Mouse (Mus musculus): Measurements from ENCODE around the gene Nfia.

The Nfia gene

DNA sequence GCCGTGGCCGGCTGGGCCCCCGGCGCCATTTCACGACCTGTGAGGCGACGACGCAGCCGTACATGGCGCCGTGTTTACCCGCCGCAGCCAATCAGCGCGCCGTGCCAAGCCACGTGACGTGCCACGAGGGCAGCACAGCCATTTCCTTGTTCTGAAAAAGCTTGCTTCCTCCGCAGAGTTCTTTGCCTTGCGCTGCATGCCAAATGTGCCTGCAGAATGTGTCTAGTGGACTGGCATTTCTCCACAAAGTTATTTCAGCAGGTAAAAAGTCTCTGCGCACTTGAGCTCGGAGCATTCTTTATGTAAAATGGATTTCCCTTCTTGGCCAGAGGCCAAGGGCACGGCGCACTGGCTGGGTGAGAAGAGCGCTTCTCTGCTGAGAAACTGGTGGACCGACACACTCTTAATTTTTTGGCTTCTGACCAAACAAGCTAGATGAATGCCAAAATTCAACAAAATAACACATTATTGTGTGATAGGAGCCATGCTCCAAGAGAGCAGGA is 96.5 kb downstream of the Nfia start:
- DNase-seq (ENCODE audit: low spot score), result peak; percentile 94

DNA sequence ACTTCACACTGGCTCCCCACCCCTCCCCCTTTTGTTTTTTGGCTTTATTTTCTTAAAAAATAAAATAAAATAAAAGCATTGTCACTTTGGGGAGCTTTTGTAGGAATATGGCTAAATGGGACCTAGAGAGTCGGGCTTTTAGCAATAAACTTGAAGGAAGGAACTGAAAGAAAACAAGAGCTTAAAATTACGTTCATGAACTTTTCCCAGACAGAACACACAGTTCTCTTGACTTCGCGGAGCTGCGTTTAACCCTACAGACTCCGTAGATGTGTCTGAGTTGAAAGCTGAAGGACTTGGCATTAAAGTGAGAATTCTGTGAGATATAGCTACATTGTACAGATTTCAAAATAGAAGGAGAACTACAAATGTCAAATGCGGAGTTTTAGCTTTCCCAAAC is 96.9 kb downstream of the Nfia start:
- DNase-seq (ENCODE audit: low spot score), result no peak

GRCm38 (mm10) chr4:97871770-97872439 is 99.4 kb downstream of the Nfia start:
- no peak for DNase-seq (ENCODE audit: low spot score)

DNA sequence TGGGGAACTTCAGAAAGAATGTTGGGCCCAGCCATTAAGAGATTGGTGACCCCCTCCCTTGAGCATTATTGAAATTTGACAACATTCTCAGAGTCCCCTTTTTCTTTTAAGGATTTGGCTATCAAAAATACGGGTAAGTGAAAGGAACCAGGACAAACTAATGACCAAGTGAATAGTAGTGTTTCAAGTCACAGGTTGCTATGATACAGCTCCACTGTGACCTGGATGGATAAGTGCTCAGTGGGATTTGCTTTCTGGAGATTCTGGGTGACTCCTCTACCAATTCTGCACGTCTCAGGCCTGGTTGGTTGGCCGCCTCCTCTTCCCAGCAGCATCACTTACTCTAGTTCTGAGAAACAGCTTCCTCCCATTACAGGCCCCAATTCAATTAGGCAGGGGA is 102.4 kb downstream of the Nfia start:
- DNase-seq (ENCODE audit: low spot score), result no peak

DNA sequence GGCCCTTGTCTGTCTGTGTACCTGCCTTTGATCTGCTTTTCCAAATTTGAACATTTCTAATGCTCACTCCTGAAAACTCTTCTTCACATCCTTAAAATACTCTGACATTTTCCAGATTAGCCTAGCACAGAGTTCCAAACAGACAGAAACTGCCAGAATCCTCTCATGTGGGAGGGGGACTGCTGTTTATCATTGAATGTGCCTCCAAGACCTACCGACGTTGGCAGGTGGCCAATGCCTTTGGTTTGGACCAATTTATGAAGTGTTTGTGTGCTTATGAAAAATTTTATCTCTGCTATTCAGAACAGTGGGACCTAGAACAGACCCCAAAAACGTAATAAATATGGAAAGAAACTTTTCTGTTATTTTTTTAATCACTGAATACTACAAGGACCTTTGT is 103.4 kb downstream of the Nfia start:
- DNase-seq (ENCODE audit: low spot score), result no peak

DNA sequence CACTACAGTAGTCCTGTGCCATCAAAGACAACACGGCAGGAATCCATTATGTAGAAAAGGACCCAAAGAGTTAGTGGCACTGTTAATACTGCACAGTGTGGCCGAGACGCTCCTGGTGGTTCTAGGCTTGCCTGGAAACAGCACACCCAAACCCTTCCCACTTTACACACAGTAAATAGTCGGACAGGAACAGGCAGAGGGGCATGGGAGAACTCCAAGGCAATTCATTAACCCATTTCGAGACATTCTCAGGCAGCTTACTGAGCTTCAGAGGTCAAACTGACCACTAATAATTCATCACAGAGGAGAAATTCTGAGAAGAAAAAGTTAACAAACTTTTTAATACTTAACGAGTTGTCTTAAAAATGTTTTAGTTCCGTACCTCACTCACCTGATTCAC is 107.2 kb downstream of the Nfia start:
- no peak for DNase-seq (ENCODE audit: low spot score)

DNA sequence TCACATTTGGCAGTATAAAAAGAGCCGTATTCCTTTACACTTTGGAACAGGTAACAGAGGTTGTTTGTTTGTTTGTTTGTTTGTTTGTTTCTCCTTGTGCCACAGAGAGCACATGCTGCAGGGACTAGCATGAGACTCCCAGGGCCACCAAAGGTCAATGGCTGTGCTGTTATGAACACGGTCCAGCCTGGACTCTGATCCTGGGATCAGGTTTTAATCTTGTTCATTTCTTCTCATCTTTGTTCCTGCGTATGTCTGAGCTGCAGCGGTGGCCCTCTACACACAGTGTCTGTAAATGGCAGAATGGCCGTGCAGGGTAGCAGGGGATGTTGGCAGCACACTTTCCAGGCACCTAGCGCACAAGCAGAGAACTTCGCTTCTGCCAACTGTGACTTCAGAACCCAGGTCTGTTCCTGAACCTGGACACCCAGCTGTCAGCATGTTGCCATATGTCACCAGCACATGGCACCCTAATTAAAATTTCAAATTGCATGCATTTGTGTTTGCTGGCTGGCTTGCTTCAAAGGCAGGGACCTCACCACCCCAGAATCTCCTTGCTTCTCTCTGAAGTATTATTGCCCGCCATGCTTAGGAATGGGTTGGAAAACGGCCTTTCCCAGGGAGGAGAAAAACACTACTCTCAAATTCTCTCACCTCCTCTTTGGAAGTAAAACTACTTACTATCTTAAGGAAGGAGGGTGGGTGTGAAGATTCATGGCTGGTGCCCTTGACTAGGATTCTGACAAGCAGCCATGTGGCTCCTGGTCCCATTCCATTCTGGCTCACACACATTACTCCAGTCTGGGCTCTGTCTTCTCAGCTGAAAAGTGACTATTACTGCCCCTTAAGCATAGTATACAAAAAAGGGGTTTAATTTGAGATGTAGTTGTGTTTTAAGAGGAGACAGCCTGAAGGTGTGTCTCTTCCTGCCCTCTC is 107.9 kb downstream of the Nfia start:
- DNase-seq (ENCODE audit: low spot score), result no peak

DNA sequence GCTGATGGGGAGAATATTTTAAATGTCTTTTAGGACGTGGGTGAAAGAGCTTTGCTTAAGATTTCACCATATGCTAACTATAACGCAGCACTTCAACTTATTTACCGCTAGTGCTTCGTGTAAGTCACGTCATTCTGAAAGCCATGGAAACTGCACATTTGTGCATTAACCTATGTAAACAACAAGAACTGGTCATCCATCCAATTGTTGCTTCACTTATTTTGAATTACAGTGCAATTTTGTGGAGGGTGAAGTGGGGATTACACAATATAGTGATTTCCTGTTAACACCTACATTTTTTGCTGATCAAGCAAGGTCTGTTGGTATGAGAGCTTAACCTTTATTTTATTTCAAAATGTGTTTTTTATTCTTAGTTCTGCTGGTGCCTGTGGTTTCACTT is 113.0 kb downstream of the Nfia start:
- no peak for DNase-seq (ENCODE audit: low spot score)

GRCm38 (mm10) chr4:97886220-97886619 is 113.7 kb downstream of the Nfia start:
- no peak for DNase-seq (ENCODE audit: low spot score)

GRCm38 (mm10) chr4:97887228-97887627 is 114.7 kb downstream of the Nfia start:
- no peak for DNase-seq (ENCODE audit: low spot score)

DNA sequence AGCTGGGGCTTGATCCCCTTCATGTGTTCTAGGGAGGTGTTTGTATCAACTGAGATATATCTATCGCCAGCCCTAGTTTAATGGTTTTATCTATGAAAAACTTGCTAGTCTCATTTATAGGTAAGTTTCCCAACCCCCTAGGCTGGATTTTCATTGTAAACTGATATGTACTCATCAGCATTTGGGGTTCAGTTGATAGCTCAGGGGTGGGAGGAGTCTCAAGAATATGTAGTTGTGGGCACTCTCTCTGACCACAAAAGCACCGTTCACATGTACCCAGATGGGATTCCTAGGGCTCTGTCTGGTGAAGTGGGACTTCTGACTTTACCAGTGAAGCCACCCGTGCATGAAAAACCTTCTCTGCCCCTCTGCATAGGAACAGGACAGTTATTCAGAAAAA is 118.5 kb downstream of the Nfia start:
- no peak for DNase-seq (ENCODE audit: low spot score)

DNA sequence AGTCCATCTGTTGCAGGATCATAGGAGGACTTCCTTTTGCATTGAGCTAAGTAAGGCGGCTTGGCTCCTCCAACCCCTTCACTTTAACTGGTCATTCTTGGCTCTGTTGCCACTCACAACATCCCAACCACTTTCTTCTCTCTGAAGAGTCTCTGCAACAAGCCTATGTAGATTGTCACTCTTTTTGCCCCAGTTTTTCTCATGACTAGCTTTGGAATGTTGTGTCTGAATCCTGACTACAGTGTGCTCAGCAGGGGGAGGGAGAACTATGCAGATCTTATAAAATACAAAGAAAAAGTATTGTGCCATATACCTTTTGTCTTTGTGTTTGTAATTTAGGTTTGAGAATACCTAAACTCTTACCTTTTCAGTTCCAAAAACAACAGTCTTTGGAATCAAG is 119.1 kb downstream of the Nfia start:
- no peak for DNase-seq (ENCODE audit: low spot score)

- no peak for DNase-seq (ENCODE audit: low spot score)
These were observed 121.7 kb downstream of the Nfia start for GRCm38 (mm10) chr4:97893915-97894884.

DNA sequence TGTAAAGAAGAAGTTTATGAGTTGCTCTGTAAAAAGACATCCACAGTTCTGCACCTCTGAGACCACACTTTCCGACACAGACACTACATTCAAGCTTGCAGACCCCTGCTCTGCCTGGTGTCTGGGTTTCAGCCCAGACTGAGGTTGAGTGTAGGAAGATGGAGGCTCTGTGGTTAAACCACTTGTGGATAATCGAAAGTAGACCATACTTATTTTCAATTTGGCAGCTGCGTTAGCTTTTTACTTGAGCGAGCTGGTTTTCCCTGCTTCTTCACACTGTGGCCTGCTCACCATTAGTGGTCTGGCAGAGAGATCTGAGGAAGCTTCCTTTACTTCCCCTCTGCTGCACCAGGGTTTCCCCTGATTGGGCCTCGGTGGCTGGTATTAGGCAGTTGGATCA is 123.4 kb downstream of the Nfia start:
- no peak for DNase-seq (ENCODE audit: low spot score)

- DNase-seq (ENCODE audit: low spot score), result no peak
These were observed 127.9 kb downstream of the Nfia start for GRCm38 (mm10) chr4:97900256-97900944.

DNA sequence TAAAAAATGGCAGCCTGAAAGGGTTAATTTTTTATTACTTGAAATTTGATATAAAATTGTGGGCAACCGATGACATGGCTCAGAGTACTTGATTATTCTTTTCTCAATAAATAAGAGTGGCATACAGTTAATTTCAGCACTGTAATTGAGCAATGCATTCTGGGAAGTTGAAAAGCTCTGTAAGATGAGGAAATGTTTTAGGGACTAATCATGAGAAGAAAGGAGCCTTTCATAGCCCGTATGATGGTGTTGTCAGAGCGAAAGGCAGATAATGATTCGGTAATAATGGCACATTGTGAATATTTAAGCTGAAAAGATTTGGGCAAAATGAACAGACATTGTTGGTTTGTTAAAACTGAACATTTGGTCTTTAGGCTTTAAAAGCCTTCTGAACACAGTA is 133.3 kb downstream of the Nfia start:
- DNase-seq (ENCODE audit: low spot score), result no peak

DNA sequence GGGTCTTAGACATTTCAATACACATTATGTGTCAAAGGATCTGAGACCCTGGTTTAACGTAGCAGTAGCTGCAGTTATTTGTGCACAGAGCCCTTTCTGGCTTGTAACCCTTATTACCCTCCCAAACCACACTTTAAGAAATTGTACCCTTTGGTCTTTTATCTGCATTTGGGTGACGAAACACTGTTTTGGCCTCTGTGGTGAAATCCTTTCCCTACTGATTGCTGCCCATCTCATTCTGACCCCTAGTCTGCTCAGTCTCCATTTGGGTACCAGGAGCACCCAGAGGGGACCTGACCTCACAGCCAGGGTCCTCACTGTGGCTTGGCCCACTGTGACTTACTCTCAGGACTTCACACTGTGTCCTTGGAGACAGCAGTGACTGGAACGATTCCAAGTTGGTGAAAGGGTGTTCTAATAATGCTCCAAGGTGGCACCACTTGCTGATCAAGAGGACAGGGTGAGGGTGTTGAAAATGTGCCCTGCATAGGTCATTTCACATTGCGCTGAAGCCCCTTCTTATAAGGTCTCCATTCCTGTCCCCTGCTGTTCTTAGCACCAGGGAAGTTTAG is 136.1 kb downstream of the Nfia start:
- DNase-seq (ENCODE audit: low spot score), result no peak

- no peak for DNase-seq (ENCODE audit: low spot score)
These were observed 137.7 kb downstream of the Nfia start for GRCm38 (mm10) chr4:97910115-97910776.

DNA sequence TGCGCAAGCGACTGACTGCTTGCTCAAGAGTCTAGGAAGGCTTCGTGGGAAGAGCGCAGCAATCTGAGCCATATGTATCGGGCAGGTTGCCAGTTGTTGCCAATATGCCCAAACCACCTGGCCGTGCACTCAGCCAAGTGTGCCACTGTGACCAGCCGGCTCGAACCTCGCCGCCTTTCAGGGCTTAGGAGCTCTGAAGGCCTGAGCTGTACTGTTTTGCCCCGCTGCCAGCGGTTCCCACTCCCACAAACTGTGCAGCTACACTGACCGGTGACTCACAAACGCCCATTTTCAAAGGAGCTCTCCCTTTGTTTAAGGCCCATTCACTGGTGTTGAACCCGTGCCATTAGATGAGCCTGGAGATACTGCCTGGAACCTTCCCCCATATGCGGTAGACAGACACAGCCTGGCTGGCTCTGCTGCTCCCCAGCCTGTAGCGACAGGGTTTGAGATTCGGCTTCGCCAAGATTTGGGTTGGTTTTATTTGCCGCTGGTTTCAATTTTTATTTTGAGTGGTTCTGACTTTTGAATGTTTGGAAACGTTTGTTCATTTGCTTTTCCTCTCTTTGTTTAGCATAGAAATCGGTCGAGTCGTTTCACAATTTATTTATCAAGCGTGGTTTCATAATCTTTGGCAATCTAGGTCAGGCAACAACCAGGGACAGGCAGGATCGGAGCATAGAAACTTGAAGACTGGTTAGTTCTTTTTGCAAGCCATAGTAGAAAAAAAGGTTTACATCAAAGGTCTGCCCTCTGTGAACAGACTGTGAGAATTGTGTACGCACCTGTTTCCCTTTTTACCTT is 138.4 kb downstream of the Nfia start:
- DNase-seq (ENCODE audit: low spot score), result peak; percentile 27

GRCm38 (mm10) chr4:97911755-97912154 is 139.2 kb downstream of the Nfia start:
- no peak for DNase-seq (ENCODE audit: low spot score)

Measured in ovary, postnatal 14 days (tissue).